Mouse (Mus musculus): ENCODE results near the gene Rtp2. TPM values are rescaled to one million over a fixed set of nuclear protein-coding genes. Genes with fewer than 3 reads are reported as not detected.

Gene Rtp2
- polyA plus RNA-seq (2014; fragmentation: Illumina TruSeq; extraction: RNeasy Lipid Tissue Mini Kit (QIAGEN cat#74804); ENCODE audit: low replicate concordance), result not detected

DNA sequence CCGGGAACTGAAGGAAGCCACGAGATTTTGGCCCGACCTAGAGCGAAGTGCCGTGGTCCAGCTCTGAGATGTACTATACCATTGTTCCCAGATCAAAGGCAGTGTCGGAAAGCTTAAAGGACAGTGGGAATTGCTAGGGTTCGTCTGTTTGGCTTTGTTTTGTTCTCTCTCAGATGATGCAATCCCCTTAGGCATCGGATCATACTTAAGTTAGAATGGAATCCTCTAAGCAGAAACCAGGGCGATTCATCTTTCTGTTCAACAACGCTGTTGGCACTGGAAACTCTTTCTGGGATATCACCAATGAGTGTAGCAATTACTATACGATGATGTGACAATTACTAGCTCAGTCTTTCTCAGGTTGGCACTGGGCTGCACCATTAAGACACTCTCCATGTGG is at the start of gene Rtp2:
Gene Rtp2 (minus strand): TSS at position 101 of the 400 bp plus-strand sequence.

DNA sequence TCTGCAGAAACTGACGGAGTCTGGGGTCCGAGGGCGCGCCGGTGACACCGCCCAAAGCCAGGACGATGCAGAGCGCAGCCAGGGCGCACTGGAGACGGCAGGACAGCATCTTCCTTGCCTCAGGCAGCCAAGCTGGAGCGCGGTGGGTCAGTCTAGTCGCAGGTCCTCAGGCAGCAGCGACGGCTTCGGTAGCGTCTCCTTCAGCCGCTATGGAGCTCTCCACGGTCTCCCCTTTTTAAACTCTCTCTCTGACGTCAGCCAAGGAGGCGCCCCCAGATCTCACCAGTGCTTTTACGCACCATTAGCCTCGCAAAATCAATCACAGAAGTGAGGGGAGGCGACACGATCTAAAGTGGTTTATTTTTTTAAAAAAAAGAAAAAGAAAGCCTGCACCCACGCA is 41.6 kb downstream of the Rtp2 start, which contains the start of gene Sst:
Gene Sst (minus strand): TSS at position 323 of the 400 bp plus-strand sequence.

Other genes starting within 250 kb of the Rtp2 start
- gene Sst, start 41.4 kb downstream of the Rtp2 start, polyA plus RNA-seq (2014; fragmentation: Illumina TruSeq; extraction: RNeasy Lipid Tissue Mini Kit (QIAGEN cat#74804); ENCODE audit: low replicate concordance), result 31.2 TPM
- gene Gm37419, start 56.1 kb upstream of the Rtp2 start, polyA plus RNA-seq (2014; fragmentation: Illumina TruSeq; extraction: RNeasy Lipid Tissue Mini Kit (QIAGEN cat#74804); ENCODE audit: low replicate concordance), result not detected
- gene Bcl6, start 56.5 kb upstream of the Rtp2 start, polyA plus RNA-seq (2014; fragmentation: Illumina TruSeq; extraction: RNeasy Lipid Tissue Mini Kit (QIAGEN cat#74804); ENCODE audit: low replicate concordance), result 7.9 TPM

Data from small intestine, adult 10 weeks (tissue).